Mouse (Mus musculus) midbrain, postnatal 0 days (tissue): ENCODE results near the gene Slc27a3. TPM values are rescaled to one million over a fixed set of nuclear protein-coding genes. Genes with fewer than 3 reads are reported as not detected.

Source experiments
- ATAC-seq: fragments of 200-750 bp; cut with Nextera tagmentation; 2 replicates; pipeline ENCODE4 v1.8.0; 2017; ENCODE audit warnings: moderate number of reproducible peaks, mild to moderate bottlenecking, moderate TSS enrichment, moderate library complexity; ENCODE audit not compliant: low FRiP score
- DNase-seq: peaks from one replicate; pipeline ENCODE4 v3.0.0-alpha.2; 2015; ENCODE audit warnings: low spot score
- H3K27ac ChIP-seq: fragments of 300-500 bp; sonication (generic); 2 replicates; pipeline ENCODE4 v1.5.1; 2014; ENCODE audit warnings: low read depth, mild to moderate bottlenecking, low read length, mixed read lengths
- H3K27me3 ChIP-seq: fragments of 300-500 bp; sonication (generic); 2 replicates; pipeline ENCODE4 v1.6.1; 2014; ENCODE audit warnings: low read length, control low read depth, mixed read lengths; ENCODE audit not compliant: insufficient read depth
- H3K36me3 ChIP-seq: fragments of 300-500 bp; sonication (generic); 2 replicates; pipeline ENCODE4 v1.6.1; 2014; ENCODE audit warnings: low read length, control low read depth, mixed read lengths; ENCODE audit not compliant: insufficient read depth
- H3K4me1 ChIP-seq: fragments of 300-500 bp; sonication (generic); 2 replicates; pipeline ENCODE4 v1.6.1; 2014; ENCODE audit warnings: mild to moderate bottlenecking, control low read depth, antibody characterized with exemption, low read length, mixed read lengths; ENCODE audit not compliant: insufficient read depth
- H3K4me2 ChIP-seq: fragments of 300-500 bp; sonication (generic); 2 replicates; pipeline ENCODE4 v1.6.1; 2014; ENCODE audit warnings: low read depth, mild to moderate bottlenecking, low read length, mixed read lengths; ENCODE audit not compliant: poor library complexity, severe bottlenecking
- H3K4me3 ChIP-seq: fragments of 300-500 bp; sonication (generic); 2 replicates; pipeline ENCODE4 v1.5.1; 2014; ENCODE audit warnings: low read depth, mild to moderate bottlenecking, low read length, moderate library complexity
- H3K9ac ChIP-seq: fragments of 300-500 bp; sonication (generic); replicated peaks from 2 replicates; pipeline ENCODE4 v1.6.1; 2014; ENCODE audit warnings: mild to moderate bottlenecking, low read length, moderate library complexity, mixed read lengths; ENCODE audit not compliant: poor library complexity, severe bottlenecking
- H3K9me3 ChIP-seq: fragments of 300-500 bp; sonication (generic); 2 replicates; pipeline ENCODE4 v1.6.1; 2016; ENCODE audit warnings: low read length, control low read depth
- CTCF ChIP-seq: IDR thresholded peaks from 2 replicates; pipeline ENCODE4 v1.5.1; 2016; ENCODE audit warnings: antibody characterized with exemption, mild to moderate bottlenecking
- polyA plus RNA-seq: library from polyadenylated mRNA; unstranded; fragments of >200 nt; fragmentation: Nextera tagmentation; extraction: Ambion mirVana; gene quantifications from 2 replicates; pipeline ENCODE4 v1.2.1, GENCODE M21; 2015
- total RNA-seq: library from RNA; depleted of rRNA; stranded (reverse); fragments of >200 nt; gene quantifications from 2 replicates; pipeline ENCODE4 v1.2.3, GENCODE M21; 2014; rRNA removed

Slc27a3 gene
- total and polyA plus RNA-seq, 2 experiments from 2014 or later = 30.8 to 64.8 TPM

DNA sequence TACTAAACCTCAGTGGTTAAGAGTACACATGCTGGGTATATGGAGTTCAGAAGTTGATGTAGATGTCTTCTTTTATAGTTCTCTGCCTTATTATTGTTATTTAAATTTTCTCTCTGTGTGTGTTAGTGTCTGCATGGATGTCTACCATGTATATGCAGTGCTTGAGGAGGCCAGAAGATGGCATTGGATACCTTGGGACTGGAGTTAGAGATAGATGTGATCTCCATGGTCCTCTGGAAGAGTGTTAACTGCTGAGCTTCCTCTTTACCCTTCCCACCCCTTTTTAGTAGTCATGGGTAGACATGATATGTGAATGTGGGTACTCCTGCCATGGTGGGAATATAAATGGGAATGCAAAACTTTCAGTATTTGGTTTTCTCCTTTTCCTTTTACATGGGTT lies 54.2 kb downstream of the Slc27a3 start:
- no peak overlapping the region for H3K27ac ChIP-seq
- no peaks in the 10 kb centered on the region for H3K4me1 ChIP-seq
- H3K9ac ChIP-seq = no peak overlapping the region
- no peak overlapping the region for H3K4me2 ChIP-seq
- no peaks in the 10 kb centered on the region for H3K27me3 ChIP-seq
- DNase-seq (no peak), ATAC-seq (no peak)
- no peaks in the 10 kb centered on the region for H3K36me3 ChIP-seq
- H3K9me3 ChIP-seq = no peaks in the 10 kb centered on the region
- TF ChIP-seq CTCF = no peak
- H3K4me3 ChIP-seq = no peak overlapping the region

Other genes starting within 250 kb of the Slc27a3 start
- 2,807 and 2,947 TPM in 2 replicates for gene Rps27, start 176.3 kb downstream of the Slc27a3 start, total RNA-seq
- gene Rps27, start 176.3 kb downstream of the Slc27a3 start, polyA plus RNA-seq = 773 and 821 TPM in 2 replicates
- gene Rab13, start 176.2 kb downstream of the Slc27a3 start, total RNA-seq = 3.9 and 5.9 TPM in 2 replicates
- gene Rab13, start 176.2 kb downstream of the Slc27a3 start, polyA plus RNA-seq = 17.4 and 18.5 TPM in 2 replicates
- 37.3 and 39.1 TPM in 2 replicates for gene Jtb, start 158.3 kb downstream of the Slc27a3 start, total RNA-seq
- gene Jtb, start 158.3 kb downstream of the Slc27a3 start, polyA plus RNA-seq = 115 and 123 TPM in 2 replicates
- 0.77 and 1.6 TPM in 2 replicates for gene Creb3l4, start 146.4 kb downstream of the Slc27a3 start, total RNA-seq
- gene Creb3l4, start 146.4 kb downstream of the Slc27a3 start, polyA plus RNA-seq = 1.2 and 1.7 TPM in 2 replicates
- 73.0 and 75.3 TPM in 2 replicates for gene Slc39a1, start 141.8 kb downstream of the Slc27a3 start, total RNA-seq
- 60.3 and 62.4 TPM in 2 replicates for gene Slc39a1, start 141.8 kb downstream of the Slc27a3 start, polyA plus RNA-seq
- gene Crtc2, start 135.8 kb downstream of the Slc27a3 start, total RNA-seq = 19.5 and 20.4 TPM in 2 replicates
- gene Crtc2, start 135.8 kb downstream of the Slc27a3 start, polyA plus RNA-seq = 17.2 and 18.9 TPM in 2 replicates
- 34.6 and 46.8 TPM in 2 replicates for gene Dennd4b, start 124.8 kb downstream of the Slc27a3 start, total RNA-seq
- 6.9 and 7.7 TPM in 2 replicates for gene Dennd4b, start 124.8 kb downstream of the Slc27a3 start, polyA plus RNA-seq
- gene Gatad2b, start 96.8 kb downstream of the Slc27a3 start, total RNA-seq = 27.3 and 29.8 TPM in 2 replicates
- 10.2 and 12.9 TPM in 2 replicates for gene Gatad2b, start 96.8 kb downstream of the Slc27a3 start, polyA plus RNA-seq
- 58.5 and 61.8 TPM in 2 replicates for gene Ints3, start 43.7 kb upstream of the Slc27a3 start, total RNA-seq
- gene Ints3, start 43.7 kb upstream of the Slc27a3 start, polyA plus RNA-seq = 19.7 and 22.3 TPM in 2 replicates
- 4.0 and 4.1 TPM in 2 replicates for gene Npr1, start 75.9 kb upstream of the Slc27a3 start, total RNA-seq
- gene Npr1, start 75.9 kb upstream of the Slc27a3 start, polyA plus RNA-seq = 1.5 and 2.0 TPM in 2 replicates
- 136 and 147 TPM in 2 replicates for gene Ilf2, start 86.2 kb upstream of the Slc27a3 start, total RNA-seq
- gene Ilf2, start 86.2 kb upstream of the Slc27a3 start, polyA plus RNA-seq = 177 and 182 TPM in 2 replicates
- gene Snapin, start 101.1 kb upstream of the Slc27a3 start, total RNA-seq = 41.2 and 51.9 TPM in 2 replicates
- gene Snapin, start 101.1 kb upstream of the Slc27a3 start, polyA plus RNA-seq = 93.5 and 97.2 TPM in 2 replicates
- 233 and 254 TPM in 2 replicates for gene Chtop, start 119.6 kb upstream of the Slc27a3 start, total RNA-seq
- gene Chtop, start 119.6 kb upstream of the Slc27a3 start, polyA plus RNA-seq = 154 and 163 TPM in 2 replicates
- 16.4 and 27.5 TPM in 2 replicates for gene S100a1, start 124.5 kb upstream of the Slc27a3 start, total RNA-seq
- gene S100a1, start 124.5 kb upstream of the Slc27a3 start, polyA plus RNA-seq = 54.2 and 59.9 TPM in 2 replicates
- gene S100a13, start 124.5 kb upstream of the Slc27a3 start, total RNA-seq = 4.5 and 7.3 TPM in 2 replicates
- gene S100a13, start 124.5 kb upstream of the Slc27a3 start, polyA plus RNA-seq = 20.3 and 21.1 TPM in 2 replicates
- 0.55 TPM in 1 of 2 replicates, not detected in the other for gene S100a14, start 136.9 kb upstream of the Slc27a3 start, total RNA-seq
- gene S100a14, start 136.9 kb upstream of the Slc27a3 start, polyA plus RNA-seq = not detected in 2 replicates
- 38.4 and 76.1 TPM in 2 replicates for gene S100a16, start 147.3 kb upstream of the Slc27a3 start, total RNA-seq
- gene S100a16, start 147.3 kb upstream of the Slc27a3 start, polyA plus RNA-seq = 65.5 and 74.7 TPM in 2 replicates
- 0.19 and 3.5 TPM in 2 replicates for gene S100a3, start 170.6 kb upstream of the Slc27a3 start, total RNA-seq
- gene S100a3, start 170.6 kb upstream of the Slc27a3 start, polyA plus RNA-seq = 0.81 and 0.90 TPM in 2 replicates
- gene S100a2, start 200.3 kb upstream of the Slc27a3 start, total RNA-seq = not detected in 2 replicates
- gene S100a2, start 200.3 kb upstream of the Slc27a3 start, polyA plus RNA-seq = not detected in 2 replicates
- 1.6 TPM in 1 of 2 replicates, not detected in the other for gene Gm42674, start 212.0 kb upstream of the Slc27a3 start, total RNA-seq
- not detected in 2 replicates for gene Gm42674, start 212.0 kb upstream of the Slc27a3 start, polyA plus RNA-seq
- not detected in 2 replicates for gene S100a4, start 213.8 kb upstream of the Slc27a3 start, total RNA-seq
- 2.4 and 2.5 TPM in 2 replicates for gene S100a4, start 213.8 kb upstream of the Slc27a3 start, polyA plus RNA-seq
- gene S100a5, start 218.6 kb upstream of the Slc27a3 start, total RNA-seq = not detected in 2 replicates
- gene S100a5, start 218.6 kb upstream of the Slc27a3 start, polyA plus RNA-seq = 0.43 TPM in 1 of 2 replicates, not detected in the other
- gene S100a6, start 222.9 kb upstream of the Slc27a3 start, total RNA-seq = 13.8 and 14.3 TPM in 2 replicates
- gene S100a6, start 222.9 kb upstream of the Slc27a3 start, polyA plus RNA-seq = 42.3 and 50.9 TPM in 2 replicates